Mouse (Mus musculus) MEL (cell line): ENCODE results near the gene Sorcs2. TPM values are rescaled to one million over a fixed set of nuclear protein-coding genes. Genes with fewer than 3 reads are reported as not detected.

Experiments
- DNase-seq: peaks from one replicate; pipeline ENCODE4 v3.0.0; 2011; ENCODE audit warnings: low read depth, low spot score
- H3K27ac ChIP-seq: 2 replicates; pipeline ENCODE4 v1.5.1; 2012; ENCODE audit warnings: low read depth, mild to moderate bottlenecking, control low read depth, low read length, moderate library complexity; ENCODE audit not compliant: control insufficient read depth
- H3K27me3 ChIP-seq, 2 experiments: fragments of 150-350 bp in 1 of 2; sonication (generic) in 1 of 2; 2 replicates each; pipeline ENCODE4 v1.6.1; 2012; ENCODE audit warnings: low read length in 2 of 2, mild to moderate bottlenecking in 2 of 2, improper control_type of control experiment in 1 of 2, moderate library complexity in 1 of 2; ENCODE audit not compliant: insufficient read depth in 2 of 2, control insufficient read depth in 1 of 2
- H3K36me3 ChIP-seq, 2 experiments: 2 replicates each; pipeline ENCODE4 v1.6.1; 2012 to 2014; ENCODE audit warnings: low read length in 2 of 2, improper control_type of control experiment in 1 of 2, inconsistent platforms in 1 of 2, mild to moderate bottlenecking in 1 of 2; ENCODE audit not compliant: insufficient read depth in 2 of 2, control insufficient read depth in 1 of 2
- H3K4me1 ChIP-seq, 2 experiments: fragments of 150-350 bp in 1 of 2; sonication (generic) in 1 of 2; 2 replicates each; pipeline ENCODE4 v1.6.1; 2012; ENCODE audit warnings: low read length in 2 of 2, improper control_type of control experiment in 1 of 2, mild to moderate bottlenecking in 1 of 2; ENCODE audit not compliant: insufficient read depth in 2 of 2, control insufficient read depth in 1 of 2
- H3K4me3 ChIP-seq, 2 experiments: fragments of 150-350 bp in 1 of 2; sonication (generic) in 1 of 2; 2 replicates each; pipeline ENCODE4 v1.5.1; 2012; ENCODE audit warnings: low read depth in 2 of 2, low read length in 2 of 2, mild to moderate bottlenecking in 2 of 2, moderate library complexity in 2 of 2, control low read depth in 1 of 2, improper control_type of control experiment in 1 of 2; ENCODE audit not compliant: control insufficient read depth in 1 of 2, insufficient read depth in 1 of 2
- H3K79me2 ChIP-seq: 2 replicates; pipeline ENCODE4 v1.6.1; 2012; ENCODE audit warnings: mild to moderate bottlenecking, low read length, moderate library complexity; ENCODE audit not compliant: control insufficient read depth, poor library complexity, insufficient read depth
- H3K9ac ChIP-seq: 2 replicates; pipeline ENCODE4 v1.6.1; 2012; ENCODE audit warnings: low read depth, mild to moderate bottlenecking, control low read depth, low read length, moderate library complexity; ENCODE audit not compliant: control insufficient read depth, poor library complexity, severe bottlenecking
- H3K9me3 ChIP-seq: fragments of 150-350 bp; sonication (generic); replicated peaks from 2 replicates; pipeline ENCODE4 v1.6.1; 2012; ENCODE audit warnings: mild to moderate bottlenecking, low read length, improper control_type of control experiment, moderate library complexity; ENCODE audit not compliant: insufficient read depth
- CTCF ChIP-seq, 3 experiments: IDR thresholded peaks in 2 of 3; conservative IDR thresholded peaks in 1 of 3; 2 replicates each; pipeline ENCODE4 v1.5.1; 2011 to 2012; ENCODE audit warnings: low read length in 3 of 3, low read depth in 2 of 3, mild to moderate bottlenecking in 2 of 3, improper control_type of control experiment in 1 of 3, inconsistent platforms in 1 of 3, mixed read lengths in 1 of 3, moderate library complexity in 1 of 3; ENCODE audit not compliant: control insufficient read depth in 1 of 3, insufficient read depth in 1 of 3, poor library complexity in 1 of 3, severe bottlenecking in 1 of 3
- E2F4 ChIP-seq: IDR thresholded peaks from 2 replicates; pipeline ENCODE4 v1.6.1; 2011; ENCODE audit warnings: low read depth, low read length, improper control_type of control experiment, borderline replicate concordance
- EP300 ChIP-seq, 2 experiments: IDR thresholded peaks; 2 replicates each; pipeline ENCODE4 v1.6.1; 2011; ENCODE audit warnings: improper control_type of control experiment in 2 of 2, low read length in 2 of 2, low read depth in 1 of 2, mild to moderate bottlenecking in 1 of 2
- ETS1 ChIP-seq: IDR thresholded peaks from 2 replicates; pipeline ENCODE4 v1.6.1; 2012; ENCODE audit warnings: low read depth, mild to moderate bottlenecking, inconsistent platforms, low read length, improper control_type of control experiment, moderate library complexity
- GABPA ChIP-seq: IDR thresholded peaks from 2 replicates; pipeline ENCODE4 v1.6.1; 2012; ENCODE audit warnings: low read depth, mild to moderate bottlenecking, inconsistent platforms, low read length, improper control_type of control experiment, moderate library complexity
- GATA1 ChIP-seq: IDR thresholded peaks from 2 replicates; pipeline ENCODE4 v1.6.1; 2011; ENCODE audit warnings: low read depth, low read length, improper control_type of control experiment
- HCFC1 ChIP-seq: IDR thresholded peaks from 2 replicates; pipeline ENCODE4 v1.6.1; 2012; ENCODE audit warnings: low read depth, mild to moderate bottlenecking, inconsistent platforms, low read length, improper control_type of control experiment, moderate library complexity
- JUND ChIP-seq: IDR thresholded peaks from 2 replicates; pipeline ENCODE4 v1.6.1; 2011; ENCODE audit warnings: low read depth, mild to moderate bottlenecking, improper control_type of control experiment, low read length
- MXI1 ChIP-seq: IDR thresholded peaks from 2 replicates; pipeline ENCODE4 v1.6.1; 2011; ENCODE audit warnings: mild to moderate bottlenecking, low read depth, low read length, improper control_type of control experiment
- MYB ChIP-seq: IDR thresholded peaks from 2 replicates; pipeline ENCODE4 v1.6.1; 2011; ENCODE audit warnings: mild to moderate bottlenecking, low read depth, low read length, improper control_type of control experiment
- MYC ChIP-seq: IDR thresholded peaks from 2 replicates; pipeline ENCODE4 v1.6.1; 2011; ENCODE audit warnings: low read depth, mild to moderate bottlenecking, low read length, improper control_type of control experiment, moderate library complexity
- NELFE ChIP-seq: IDR thresholded peaks from 2 replicates; pipeline ENCODE4 v1.6.1; 2011; ENCODE audit warnings: low read depth, low read length, improper control_type of control experiment
- NRF1 ChIP-seq: IDR thresholded peaks from 2 replicates; pipeline ENCODE4 v1.6.1; 2014; ENCODE audit warnings: low read depth, mild to moderate bottlenecking, inconsistent platforms, low read length, improper control_type of control experiment, moderate library complexity; ENCODE audit not compliant: poor library complexity, insufficient read depth, severe bottlenecking
- POLR2A ChIP-seq, 2 experiments: IDR thresholded peaks; 2 replicates each; pipeline ENCODE4 v1.6.1; 2011 to 2012; ENCODE audit warnings: low read length in 2 of 2, mild to moderate bottlenecking in 2 of 2, control low read depth in 1 of 2, improper control_type of control experiment in 1 of 2, low read depth in 1 of 2, moderate library complexity in 1 of 2; ENCODE audit not compliant: control insufficient read depth in 1 of 2, insufficient read depth in 1 of 2, poor library complexity in 1 of 2
- POLR2AphosphoS2 ChIP-seq: IDR thresholded peaks from 2 replicates; pipeline ENCODE4 v1.6.1; 2011; ENCODE audit warnings: low read length, improper control_type of control experiment
- POLR2AphosphoS5 ChIP-seq: IDR thresholded peaks from 2 replicates; pipeline ENCODE4 v1.6.1; 2012; ENCODE audit warnings: low read depth, borderline replicate concordance, mild to moderate bottlenecking, inconsistent platforms, low read length, moderate library complexity, mixed read lengths
- SMC3 ChIP-seq: IDR thresholded peaks from 2 replicates; pipeline ENCODE4 v1.6.1; 2011; ENCODE audit warnings: low read depth, low read length, improper control_type of control experiment
- TAL1 ChIP-seq: IDR thresholded peaks from 2 replicates; pipeline ENCODE4 v1.6.1; 2012; ENCODE audit warnings: mild to moderate bottlenecking, inconsistent platforms, low read length, moderate library complexity, mixed read lengths
- UBTF ChIP-seq: IDR thresholded peaks from 2 replicates; pipeline ENCODE4 v1.6.1; 2012; ENCODE audit warnings: low read depth, mild to moderate bottlenecking, inconsistent platforms, low read length, improper control_type of control experiment, moderate library complexity, borderline replicate concordance; ENCODE audit not compliant: insufficient read depth
- ZKSCAN1 ChIP-seq: IDR thresholded peaks from 2 replicates; pipeline ENCODE4 v1.6.1; 2012; ENCODE audit warnings: low read depth, mild to moderate bottlenecking, inconsistent platforms, low read length, improper control_type of control experiment, moderate library complexity
- ZMIZ1 ChIP-seq: IDR thresholded peaks from 2 replicates; pipeline ENCODE4 v1.6.1; 2012; ENCODE audit warnings: low read depth, mild to moderate bottlenecking, inconsistent platforms, low read length, improper control_type of control experiment, moderate library complexity
- polyA plus RNA-seq, 2 experiments: library from polyadenylated mRNA; stranded (reverse) in 1 of 2; unstranded in 1 of 2; fragments of >175 nt in 1 of 2; fragments of >200 nt in 1 of 2; gene quantifications; 2 replicates each; pipeline versions ENCODE4 v1.2.1 to v1.2.4; 2012; ENCODE audit warnings: low replicate concordance in 2 of 2, low read depth in 1 of 2; ENCODE audit not compliant: insufficient read length in 2 of 2, insufficient read depth in 1 of 2, missing spikeins in 1 of 2
- total RNA-seq: library from RNA; depleted of rRNA; stranded (reverse); fragments of 300-350 nt; gene quantifications from 2 replicates; pipeline ENCODE4 v1.2.3, GENCODE M21; 2012

Sorcs2 gene
- total and polyA plus RNA-seq, 3 experiments, result not detected

DNA sequence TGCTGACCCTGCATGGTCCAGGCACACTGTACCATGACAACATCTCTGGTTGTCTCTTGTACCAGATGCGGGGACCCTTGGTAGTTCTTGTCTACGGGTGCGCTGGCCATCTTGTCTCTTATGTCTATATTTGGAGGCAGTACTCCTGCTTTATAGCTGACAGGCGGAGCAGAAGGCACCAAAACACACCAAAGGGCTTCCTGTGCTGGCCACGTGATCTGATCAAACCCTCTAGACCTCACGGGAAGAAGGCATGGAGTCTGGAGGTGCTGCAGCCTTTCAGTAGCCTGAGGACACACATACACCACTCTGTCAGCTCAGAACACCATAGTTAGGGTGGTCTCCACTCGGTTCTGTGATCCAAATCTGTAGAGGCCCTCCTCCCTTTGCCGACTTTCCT lies 391.8 kb downstream of the Sorcs2 start:
- no peaks in the 10 kb centered on the region for H3K27me3 ChIP-seq
- H3K4me3 ChIP-seq, result no peak overlapping the region
- no peaks in the 10 kb centered on the region for H3K9me3 ChIP-seq
- TF ChIP-seq UBTF (no peak), GATA1 (no peak), NRF1 (no peak), E2F4 (no peak), GABPA (no peak), NELFE (no peak), POLR2AphosphoS5 (no peak), ZMIZ1 (no peak), MXI1 (no peak), JUND (no peak), HCFC1 (no peak), MYB (no peak), ETS1 (no peak), CTCF (IDR thresholded peaks at IDR 0.05 in 2 of 3, conservative IDR thresholded peaks at IDR 0.05 in 1 of 3; ENCODE audit: control insufficient read depth in 1 of 3, insufficient read depth in 1 of 3, low read depth in 2 of 3, low read length in 3 of 3, poor library complexity in 1 of 3, severe bottlenecking in 1 of 3) (no peak), POLR2AphosphoS2 (no peak), EP300 (IDR thresholded peaks at IDR 0.05; ENCODE audit: low read depth in 1 of 2, low read length in 2 of 2) (no peak), ZKSCAN1 (no peak), TAL1 (no peak)
- no peak for DNase-seq
- no peaks in the 10 kb centered on the region for H3K36me3 ChIP-seq
- H3K27ac ChIP-seq, result no peak overlapping the region
- no peak overlapping the region for H3K9ac ChIP-seq
- no peaks in the 10 kb centered on the region for H3K4me1 ChIP-seq
- no peaks in the 10 kb centered on the region for H3K79me2 ChIP-seq

DNA sequence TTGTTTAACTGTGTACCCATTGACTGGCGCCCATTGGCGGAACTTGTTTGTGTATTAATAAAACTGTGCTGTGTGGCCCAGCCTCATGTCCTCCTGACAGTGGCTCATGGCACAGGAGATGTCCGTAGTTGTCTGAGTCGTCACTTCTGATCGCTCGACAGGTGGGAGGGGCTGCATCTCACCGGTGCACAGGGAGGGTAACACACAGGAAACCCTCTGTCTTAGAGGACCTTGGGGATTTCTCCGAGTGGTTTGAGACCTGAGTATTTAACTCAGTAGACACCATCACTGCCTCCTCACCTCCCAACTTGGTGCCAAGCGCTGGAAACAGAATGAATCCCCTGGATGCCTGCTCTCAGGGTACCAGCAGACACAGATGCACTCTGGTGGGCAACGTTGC lies 394.1 kb downstream of the Sorcs2 start:
- Histone ChIP-seq H3K27ac (no peak overlapping the region), H3K27me3 (no peaks in the 10 kb centered on the region), H3K4me3 (no peak overlapping the region), H3K9me3 (no peaks in the 10 kb centered on the region), H3K36me3 (no peaks in the 10 kb centered on the region), H3K4me1 (no peaks in the 10 kb centered on the region), H3K9ac (no peak overlapping the region), H3K79me2 (no peaks in the 10 kb centered on the region)
- TF ChIP-seq POLR2AphosphoS2 (no peak), EP300 (IDR thresholded peaks at IDR 0.05; ENCODE audit: low read depth in 1 of 2, low read length in 2 of 2) (no peak), POLR2A (IDR thresholded peaks at IDR 0.05; ENCODE audit: control insufficient read depth in 1 of 2, insufficient read depth in 1 of 2, low read depth in 1 of 2, low read length in 2 of 2, poor library complexity in 1 of 2) (no peak), TAL1 (no peak), SMC3 (no peak), UBTF (no peak), NELFE (no peak), CTCF (IDR thresholded peaks at IDR 0.05 in 2 of 3, conservative IDR thresholded peaks at IDR 0.05 in 1 of 3; ENCODE audit: control insufficient read depth in 1 of 3, insufficient read depth in 1 of 3, low read depth in 2 of 3, low read length in 3 of 3, poor library complexity in 1 of 3, severe bottlenecking in 1 of 3) (no peak), MYC (no peak)
- DNase-seq, result no peak
